In genomic region chr19:8892829-8893766, GRCm38 (mm10) we compare ENCODE assay signal across 8 mouse cellular contexts. TPM values are rescaled to one million over a fixed set of nuclear protein-coding genes. Genes with fewer than 3 reads are reported as not detected.
DNase-seq lines count a peak whose midpoint lies in the region; ATAC-seq and TF ChIP-seq lines count a peak whose summit lies in the region.

Gene Ints5, plus strand, starts transcription at chr19:8893005.

- H3K9ac ChIP-seq in lung, embryonic 16.5 days (ENCODE audit: low read length) = peak within 1 kb of the TSS; percentile 96

- peak within 1 kb of the TSS; percentile 77 for H3K27ac ChIP-seq in lung, embryonic 16.5 days (ENCODE audit: low read length)
- H3K27ac ChIP-seq in thymus, adult 2 months (ENCODE audit: control insufficient read depth, insufficient read depth, low read length) = peak within 1 kb of the TSS; percentile 72

- WGBS in lung, embryonic 16.5 days = 1% methylated on average over 54 of the region's 54 CpGs
- 2% methylated on average over 54 of the region's 54 CpGs for WGBS in thymus, adult 2 months

- no peaks in the 10 kb centered on the region for H3K9me3 ChIP-seq in lung, embryonic 16.5 days (ENCODE audit: control insufficient read depth, low read length)

- 0 out of 2 replicates have a peak, but pooled peaks have one; percentile 27 for TF ChIP-seq CTCF in thymus, adult 2 months (IDR thresholded peaks at IDR 0.05; ENCODE audit: borderline replicate concordance, control insufficient read depth, extremely low read depth, insufficient read depth, low read length, poor library complexity)

- peaks cover 21% of the 10 kb centered on the region for H3K4me1 ChIP-seq in lung, embryonic 16.5 days (replicated peaks; ENCODE audit: control insufficient read depth, insufficient read depth, low read length)
- H3K4me1 ChIP-seq in thymus, adult 2 months (replicated peaks; ENCODE audit: control insufficient read depth, insufficient read depth, low read length) = peaks cover 16% of the 10 kb centered on the region

- peaks cover 11% of the 10 kb centered on the region for H3K36me3 ChIP-seq in lung, embryonic 16.5 days (ENCODE audit: control insufficient read depth, insufficient read depth, low read length)
- peaks cover 9% of the 10 kb centered on the region for H3K36me3 ChIP-seq in thymus, adult 2 months (ENCODE audit: control insufficient read depth, insufficient read depth, low read length)

- peak within 1 kb of the TSS; percentile 88 for H3K4me2 ChIP-seq in lung, embryonic 16.5 days (ENCODE audit: low read depth, low read length)

- no peaks in the 10 kb centered on the region for H3K27me3 ChIP-seq in lung, embryonic 16.5 days (ENCODE audit: control insufficient read depth, insufficient read depth, low read depth, low read length)
- no peaks in the 10 kb centered on the region for H3K27me3 ChIP-seq in thymus, adult 2 months (ENCODE audit: control insufficient read depth, insufficient read depth, low read length)

- peak within 1 kb of the TSS; percentile 82 for H3K4me3 ChIP-seq in lung, embryonic 16.5 days (ENCODE audit: low read length)
- peak within 1 kb of the TSS; percentile 98 for H3K4me3 ChIP-seq in thymus, adult 2 months (ENCODE audit: control insufficient read depth, insufficient read depth, low read length)

- peak; percentile 58 for ATAC-seq in frontal cortex, adult (ENCODE audit: low TSS enrichment)
- ATAC-seq in hematopoietic stem cell, adult 5-6 weeks (replicated peaks in 1 of 2; ENCODE audit: insufficient read depth in 1 of 2, low FRiP score in 2 of 2, low TSS enrichment in 1 of 2, low read depth in 1 of 2, poor library complexity in 2 of 2, severe bottlenecking in 2 of 2) = peak; percentile 33 to 50
- ATAC-seq in lung, embryonic 16.5 days (ENCODE audit: low read depth) = peak; percentile 56

- DNase-seq in MN1 (ENCODE audit: low spot score) = peak; percentile 85
- peak; percentile 84 for DNase-seq in cerebellum, adult 8-10 months
- DNase-seq in layer of hippocampus, adult 9-10 months (ENCODE audit: low spot score) = peak; percentile 55
- DNase-seq in ovary, adult 18-20 months (ENCODE audit: low spot score) = peak; percentile 63
- peak; percentile 85 for DNase-seq in thymus, adult 2 months

- peak; percentile 82 for TF ChIP-seq POLR2A in thymus, adult 2 months (IDR thresholded peaks at IDR 0.05; ENCODE audit: control insufficient read depth, extremely low read depth, insufficient read depth, low read length, poor library complexity)

RNA-seq across cellular contexts. Expression of gene Ints5, which starts in this region (rescaled TPM):
- total RNA-seq in hematopoietic stem cell, adult 5-6 weeks (2017) = 10.9 and 13.2 TPM in 2 replicates
- polyA plus RNA-seq in lung, embryonic 16.5 days (2015; fragmentation: Nextera tagmentation; extraction: Ambion mirVana) = 38.3 and 40.8 TPM in 2 replicates
- 51.9 and 56.0 TPM in 2 replicates for polyA plus RNA-seq in thymus, adult 2 months (2012; rRNA removed)

Comparison
In these comparisons a context has a peak if more than half of its experiments do, and no peak if none do; other contexts are left out.
1. Peak in every context shown above with its lines: DNase-seq, ATAC-seq, H3K4me3 ChIP-seq and H3K27ac ChIP-seq.